Mouse (Mus musculus): ENCODE data around the gene Cd200r3. TPM values are rescaled to one million over a fixed set of nuclear protein-coding genes. Genes with fewer than 3 reads are reported as not detected.

The Cd200r3 gene
- total RNA-seq, 2 experiments from 2014 or later: not detected

GRCm38 (mm10) chr16:45030796-45031195 lies 87.3 kb downstream of the Cd200r3 start:
- DNase-seq (ENCODE audit: low spot score in 2 of 2): no peak

Other genes with a start within 250 kb of the Cd200r3 start
- 1 to 10 TPM; 5.8 to 7.0 TPM for gene Nepro, start 219.4 kb upstream of the Cd200r3 start, total RNA-seq (2021)
- 10 to 100 TPM; 22.7 to 24.9 TPM for gene Gtpbp8, start 197.3 kb upstream of the Cd200r3 start, total RNA-seq (2021)
- 1 to 10 TPM in 1 of 2 experiments, under 1 TPM in 1; 0.44 to 1.1 TPM for gene Cd200r1, start 177.9 kb upstream of the Cd200r3 start, total RNA-seq (2021)
- under 1 TPM in 1 of 2 experiments, not detected in 1; 0.28 TPM for gene Cd200r4, start 131.9 kb upstream of the Cd200r3 start, total RNA-seq (2021)
- not detected for gene Cd200r2, start 76.6 kb upstream of the Cd200r3 start, total RNA-seq (2021)
- 1 to 10 TPM; 5.2 to 5.8 TPM for gene Ccdc80, start 149.7 kb downstream of the Cd200r3 start, total RNA-seq (2021)
- 10 to 100 TPM; 48.0 to 48.8 TPM for gene Slc35a5, start 215.0 kb downstream of the Cd200r3 start, total RNA-seq (2021)
- 10 to 100 TPM; 44.5 to 45.4 TPM for gene Atg3, start 215.1 kb downstream of the Cd200r3 start, total RNA-seq (2021)